Mouse (Mus musculus) hindbrain, embryonic 12.5 days (tissue): Measurements from ENCODE around the gene Fmnl3. TPM values are rescaled to one million over a fixed set of nuclear protein-coding genes. Genes with fewer than 3 reads are reported as not detected.

Source experiments
- ATAC-seq: fragments of 200-750 bp; cut with Nextera tagmentation; 2 replicates; pipeline ENCODE4 v1.8.0; 2017; ENCODE audit warnings: moderate TSS enrichment; ENCODE audit not compliant: low FRiP score
- H3K27ac ChIP-seq: fragments of 300-500 bp; sonication (generic); 2 replicates; pipeline ENCODE4 v1.5.1; 2016; ENCODE audit warnings: mild to moderate bottlenecking
- H3K27me3 ChIP-seq: fragments of 300-500 bp; sonication (generic); 2 replicates; pipeline ENCODE4 v1.6.1; 2016; ENCODE audit warnings: mild to moderate bottlenecking
- H3K36me3 ChIP-seq: fragments of 300-500 bp; sonication (generic); 2 replicates; pipeline ENCODE4 v1.6.1; 2016; ENCODE audit warnings: mild to moderate bottlenecking
- H3K4me1 ChIP-seq: fragments of 300-500 bp; sonication (generic); 2 replicates; pipeline ENCODE4 v1.6.1; 2016
- H3K4me2 ChIP-seq: fragments of 300-500 bp; sonication (generic); replicated peaks from 2 replicates; pipeline ENCODE4 v1.6.1; 2016; ENCODE audit warnings: mild to moderate bottlenecking
- H3K4me3 ChIP-seq: fragments of 300-500 bp; sonication (generic); 2 replicates; pipeline ENCODE4 v1.5.1; 2016; ENCODE audit warnings: mild to moderate bottlenecking
- H3K9ac ChIP-seq: fragments of 300-500 bp; sonication (generic); 2 replicates; pipeline ENCODE4 v1.6.1; 2016; ENCODE audit warnings: mild to moderate bottlenecking, moderate library complexity
- H3K9me3 ChIP-seq: fragments of 300-500 bp; sonication (generic); replicated peaks from 2 replicates; pipeline ENCODE4 v1.6.1; 2016; ENCODE audit warnings: mild to moderate bottlenecking
- WGBS: fragments of 180-500 bp; shearing (Covaris S2); methylation state at CpG from one replicate; pipeline ENCODE4 v1.1.7; 2016; 5-methylcytosine and 5-hydroxymethylcytosine counted together
- polyA plus RNA-seq: library from polyadenylated mRNA; unstranded; fragments of >200 nt; fragmentation: Nextera tagmentation; extraction: Ambion mirVana; gene quantifications from 2 replicates; pipeline ENCODE4 v1.2.1, GENCODE M21; 2016

The Fmnl3 gene
- polyA plus RNA-seq, 1 experiment from 2014 or later: 19.7 TPM

DNA sequence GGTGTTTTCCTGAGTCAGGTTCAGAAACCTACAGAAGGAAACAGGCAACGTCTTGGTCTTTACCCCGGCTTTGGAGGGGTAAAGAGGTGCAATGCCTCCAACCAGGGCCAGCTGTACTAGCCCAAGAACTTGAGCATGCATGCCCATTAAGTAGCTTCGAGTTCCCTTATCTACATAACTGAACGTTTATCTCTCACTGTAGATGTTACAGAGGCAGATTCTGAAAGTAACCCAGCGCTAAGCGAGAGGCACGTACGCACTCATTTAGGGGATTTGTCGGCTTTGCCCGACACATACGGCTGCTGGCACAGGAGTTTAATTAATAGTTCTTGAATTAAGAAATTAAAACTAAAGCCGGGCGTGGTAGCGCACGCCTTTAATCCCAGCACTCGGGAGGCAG lies 76.0 kb downstream of the Fmnl3 start:
- 40% methylated on average over 16 of the region's 16 CpGs for WGBS
- H3K27ac ChIP-seq: peak overlapping the region; percentile 90

DNA sequence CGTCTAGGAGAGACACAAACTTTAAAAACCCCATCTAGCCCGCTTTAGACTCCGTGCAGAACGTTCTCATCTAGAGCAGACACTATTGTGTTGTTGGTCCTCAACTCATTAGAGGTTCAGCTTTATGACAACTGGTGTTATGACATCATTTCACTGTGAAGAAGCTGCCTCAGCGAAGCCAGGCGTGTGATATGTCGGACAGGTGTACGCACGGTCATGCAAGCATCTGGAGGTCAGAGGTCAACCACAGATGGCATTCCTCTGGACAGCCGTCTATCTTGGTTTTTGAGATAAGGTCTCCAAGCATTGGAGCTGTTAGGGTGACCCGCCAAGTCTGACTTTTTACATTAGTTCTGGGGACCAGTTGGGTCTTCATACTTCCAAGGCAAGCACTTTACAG lies 79.7 kb downstream of the Fmnl3 start:
- no peak for ATAC-seq
- no peaks in the 10 kb centered on the region for H3K27me3 ChIP-seq
- 92% methylated on average over 11 of the region's 11 CpGs for WGBS
- no peak overlapping the region for H3K27ac ChIP-seq
- no peaks in the 10 kb centered on the region for H3K36me3 ChIP-seq
- H3K4me3 ChIP-seq: no peak overlapping the region
- no peak overlapping the region for H3K9ac ChIP-seq
- H3K4me1 ChIP-seq: peaks cover 7% of the 10 kb centered on the region
- no peak overlapping the region for H3K4me2 ChIP-seq
- no peaks in the 10 kb centered on the region for H3K9me3 ChIP-seq

More for the DNA sequence above, 76.0 kb downstream of the Fmnl3 start:
- peaks cover 16% of the 10 kb centered on the region for H3K4me1 ChIP-seq
- peak overlapping the region; percentile 67 for H3K4me2 ChIP-seq
- no peaks in the 10 kb centered on the region for H3K9me3 ChIP-seq
- no peaks in the 10 kb centered on the region for H3K27me3 ChIP-seq
- no peak for ATAC-seq
- H3K36me3 ChIP-seq: no peaks in the 10 kb centered on the region
- peak overlapping the region; percentile 84 for H3K9ac ChIP-seq
- H3K4me3 ChIP-seq: peak overlapping the region; percentile 66

DNA sequence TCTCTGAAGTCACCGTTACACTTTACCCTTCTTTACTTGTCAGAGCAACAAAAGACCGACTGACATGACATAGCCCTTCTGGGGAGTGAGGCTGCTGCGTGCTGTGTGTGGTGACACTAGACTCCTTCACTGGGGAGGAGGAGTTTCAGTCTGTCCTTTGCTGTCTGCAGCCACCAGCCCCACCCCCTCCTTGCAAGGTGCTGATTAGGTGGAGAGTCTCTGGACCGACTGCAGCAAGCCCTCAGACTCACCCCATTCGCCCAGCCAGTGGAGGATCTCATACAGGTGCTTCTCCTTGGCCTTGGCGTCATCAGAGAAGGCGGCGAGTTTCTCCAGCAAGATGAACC lies 85.1 kb downstream of the Fmnl3 start:
- no peaks in the 10 kb centered on the region for H3K36me3 ChIP-seq
- no peak overlapping the region for H3K4me2 ChIP-seq
- no peak overlapping the region for H3K27ac ChIP-seq
- 0 out of 2 replicates have a peak, but pooled peaks cover 2% of the 10 kb centered on the region for H3K4me1 ChIP-seq
- 49% methylated on average over 8 of the region's 8 CpGs for WGBS
- H3K9me3 ChIP-seq: no peaks in the 10 kb centered on the region
- no peak overlapping the region for H3K9ac ChIP-seq
- H3K4me3 ChIP-seq: no peak overlapping the region
- no peaks in the 10 kb centered on the region for H3K27me3 ChIP-seq
- ATAC-seq: no peak

- Histone ChIP-seq H3K9me3 (no peaks in the 10 kb centered on the region), H3K27me3 (no peaks in the 10 kb centered on the region), H3K4me1 (0 out of 2 replicates have a peak, but pooled peaks cover 2% of the 10 kb centered on the region), H3K4me3 (no peak overlapping the region), H3K27ac (no peak overlapping the region), H3K36me3 (no peaks in the 10 kb centered on the region), H3K4me2 (no peak overlapping the region), H3K9ac (no peak overlapping the region)
- 54% methylated on average over 14 of the region's 14 CpGs for WGBS
- ATAC-seq: no peak
Observed at GRCm38 (mm10) chr15:99284527-99285188, 85.6 kb downstream of the Fmnl3 start.

- Histone ChIP-seq H3K27me3 (no peaks in the 10 kb centered on the region), H3K27ac (no peak overlapping the region), H3K36me3 (no peaks in the 10 kb centered on the region), H3K4me2 (no peak overlapping the region), H3K4me1 (0 out of 2 replicates have a peak, but pooled peaks cover 2% of the 10 kb centered on the region), H3K9ac (no peak overlapping the region), H3K4me3 (no peak overlapping the region), H3K9me3 (no peaks in the 10 kb centered on the region)
- no peak for ATAC-seq
- WGBS: 66% methylated on average over 10 of the region's 10 CpGs
Observed at GRCm38 (mm10) chr15:99283456-99283855, 86.8 kb downstream of the Fmnl3 start.

DNA sequence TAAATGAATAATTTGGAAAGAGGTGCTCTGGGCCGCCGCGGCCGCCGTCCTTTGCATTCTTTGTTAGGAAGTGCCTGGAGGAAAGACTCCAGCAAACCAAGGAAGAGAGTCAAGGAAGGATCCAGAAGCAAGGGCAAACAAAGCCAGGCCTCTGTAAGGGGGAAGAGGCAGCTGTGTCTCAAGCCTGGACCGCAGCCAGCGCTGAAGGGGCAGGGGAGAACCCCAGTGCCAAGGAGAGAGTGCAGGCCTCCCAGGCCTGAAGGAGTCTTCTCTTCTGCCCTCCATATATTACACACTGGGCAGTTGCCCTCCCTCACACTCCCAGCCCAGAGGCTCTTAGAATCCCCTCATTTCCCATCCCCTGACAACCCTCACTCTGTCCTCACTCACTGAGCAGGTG lies 92.0 kb downstream of the Fmnl3 start:
- no peak for ATAC-seq
- Histone ChIP-seq H3K27me3 (no peaks in the 10 kb centered on the region), H3K9me3 (no peaks in the 10 kb centered on the region), H3K4me2 (no peak overlapping the region), H3K4me3 (no peak overlapping the region), H3K27ac (no peak overlapping the region), H3K4me1 (0 out of 2 replicates have a peak, but pooled peaks cover 4% of the 10 kb centered on the region), H3K36me3 (no peaks in the 10 kb centered on the region), H3K9ac (no peak overlapping the region)
- 91% methylated on average over 5 of the region's 7 CpGs for WGBS

DNA sequence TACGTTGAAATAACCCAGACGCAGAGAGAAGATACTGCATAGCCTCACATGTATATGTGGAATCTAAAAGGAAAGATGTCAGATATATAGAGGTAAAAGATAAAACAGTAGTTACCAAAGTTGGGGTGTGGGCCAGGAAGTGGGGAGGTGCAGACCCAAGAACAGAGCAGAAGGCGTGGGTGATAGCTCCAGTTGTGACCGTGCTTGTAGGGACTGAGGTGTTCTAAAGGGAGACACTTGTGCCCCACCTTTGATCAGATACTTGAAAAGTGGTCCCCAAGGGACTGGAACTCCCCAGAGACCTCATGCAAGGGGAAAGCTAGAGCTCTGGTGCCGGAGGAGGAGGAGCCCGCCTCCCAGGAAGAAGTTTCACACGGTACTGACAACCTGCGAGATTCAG lies 94.2 kb downstream of the Fmnl3 start:
- 83% methylated on average over 8 of the region's 8 CpGs for WGBS
- Histone ChIP-seq H3K4me3 (no peak overlapping the region), H3K36me3 (no peaks in the 10 kb centered on the region), H3K27ac (no peak overlapping the region), H3K9me3 (no peaks in the 10 kb centered on the region), H3K27me3 (no peaks in the 10 kb centered on the region), H3K9ac (no peak overlapping the region), H3K4me2 (no peak overlapping the region), H3K4me1 (0 out of 2 replicates have a peak, but pooled peaks cover 7% of the 10 kb centered on the region)
- no peak for ATAC-seq

Other genes with a start within 250 kb of the Fmnl3 start
- 72.7 and 73.6 TPM in 2 replicates for gene Spats2, start 244.6 kb downstream of the Fmnl3 start, polyA plus RNA-seq
- gene Kcnh3, start 145.6 kb downstream of the Fmnl3 start, polyA plus RNA-seq: 0.40 TPM in 1 of 2 replicates, not detected in the other
- gene Mcrs1, start 118.5 kb downstream of the Fmnl3 start, polyA plus RNA-seq: 178 and 179 TPM in 2 replicates
- gene Prpf40b, start 75.4 kb downstream of the Fmnl3 start, polyA plus RNA-seq: 82.3 and 83.3 TPM in 2 replicates
- 0.10 and 0.22 TPM in 2 replicates for gene Fam186b, start 74.6 kb downstream of the Fmnl3 start, polyA plus RNA-seq
- gene Tmbim6, start 22.4 kb upstream of the Fmnl3 start, polyA plus RNA-seq: 271 and 274 TPM in 2 replicates
- 14.9 and 16.1 TPM in 2 replicates for gene Nckap5l, start 87.3 kb upstream of the Fmnl3 start, polyA plus RNA-seq
- gene Bcdin3d, start 104.2 kb upstream of the Fmnl3 start, polyA plus RNA-seq: 18.9 TPM in 2 replicates
- gene Faim2, start 157.7 kb upstream of the Fmnl3 start, polyA plus RNA-seq: 2.9 and 5.5 TPM in 2 replicates
- gene Aqp2, start 208.6 kb upstream of the Fmnl3 start, polyA plus RNA-seq: not detected in 2 replicates
- gene Aqp5, start 220.3 kb upstream of the Fmnl3 start, polyA plus RNA-seq: 2.4 and 2.7 TPM in 2 replicates
- gene Aqp6, start 230.9 kb upstream of the Fmnl3 start, polyA plus RNA-seq: 1.3 and 2.8 TPM in 2 replicates